Mouse (Mus musculus): ENCODE results near the gene Pappa2.

Gene Pappa2

GRCm38 (mm10) chr1:158980390-158980789 is at the start of gene Pappa2:
Gene Pappa2, minus strand, starts transcription at chr1:158980490.
- DNase-seq = no peak

- DNase-seq = no peak
Observed at GRCm38 (mm10) chr1:159029106-159029505, 48.8 kb upstream of the Pappa2 start.

GRCm38 (mm10) chr1:159014940-159015660 is 34.8 kb upstream of the Pappa2 start:
- DNase-seq = no peak

GRCm38 (mm10) chr1:158987042-158987441 is 6.8 kb upstream of the Pappa2 start:
- no peak for DNase-seq

GRCm38 (mm10) chr1:158962340-158962739 is 17.9 kb downstream of the Pappa2 start:
- no peak for DNase-seq

- no peak for DNase-seq
Observed at GRCm38 (mm10) chr1:158960984-158961383, 19.3 kb downstream of the Pappa2 start.

GRCm38 (mm10) chr1:158960549-158960948 is 19.7 kb downstream of the Pappa2 start:
- no peak for DNase-seq

- no peak for DNase-seq
Observed at GRCm38 (mm10) chr1:158956361-158956760, 23.9 kb downstream of the Pappa2 start.

- DNase-seq = no peak
Observed at GRCm38 (mm10) chr1:158954785-158955184, 25.5 kb downstream of the Pappa2 start.

- peak; percentile 73 for DNase-seq
Observed at GRCm38 (mm10) chr1:158953479-158954207, 26.6 kb downstream of the Pappa2 start.

- DNase-seq = no peak
Observed at GRCm38 (mm10) chr1:158949041-158949440, 31.2 kb downstream of the Pappa2 start.

- no peak for DNase-seq
Observed at GRCm38 (mm10) chr1:158947981-158948735, 32.1 kb downstream of the Pappa2 start.

GRCm38 (mm10) chr1:158944936-158945335 is 35.4 kb downstream of the Pappa2 start:
- no peak for DNase-seq

- no peak for DNase-seq
Observed at GRCm38 (mm10) chr1:158942864-158943263, 37.4 kb downstream of the Pappa2 start.

GRCm38 (mm10) chr1:158940966-158941365 is 39.3 kb downstream of the Pappa2 start:
- no peak for DNase-seq

- no peak for DNase-seq
Observed at GRCm38 (mm10) chr1:158934447-158934846, 45.8 kb downstream of the Pappa2 start.

GRCm38 (mm10) chr1:158931202-158931827 is 49.0 kb downstream of the Pappa2 start:
- no peak for DNase-seq

- no peak for DNase-seq
Observed at GRCm38 (mm10) chr1:158929369-158929768, 50.9 kb downstream of the Pappa2 start.

- no peak for DNase-seq
Observed at GRCm38 (mm10) chr1:158920451-158920850, 59.8 kb downstream of the Pappa2 start.

- no peak for DNase-seq
Observed at GRCm38 (mm10) chr1:158918890-158919289, 61.4 kb downstream of the Pappa2 start.

GRCm38 (mm10) chr1:158917067-158917466 is 63.2 kb downstream of the Pappa2 start:
- DNase-seq = no peak

- DNase-seq = no peak
Observed at GRCm38 (mm10) chr1:158915592-158915991, 64.7 kb downstream of the Pappa2 start.

GRCm38 (mm10) chr1:158910661-158911060 is 69.6 kb downstream of the Pappa2 start:
- no peak for DNase-seq
